Mouse (Mus musculus) liver, embryonic 15.5 days (tissue): ENCODE data around the gene Paqr9. TPM values are rescaled to one million over a fixed set of nuclear protein-coding genes. Genes with fewer than 3 reads are reported as not detected.

Source experiments
- ATAC-seq: fragments of 200-750 bp; cut with Nextera tagmentation; 2 replicates; pipeline ENCODE4 v1.8.0; 2017; ENCODE audit warnings: moderate number of reproducible peaks, mild to moderate bottlenecking, moderate library complexity; ENCODE audit not compliant: insufficient read depth
- H3K27ac ChIP-seq: fragments of 300-500 bp; sonication (generic); replicated peaks from 2 replicates; pipeline ENCODE4 v1.5.1; 2015; ENCODE audit warnings: mild to moderate bottlenecking, inconsistent platforms
- H3K27me3 ChIP-seq: fragments of 300-500 bp; sonication (generic); 2 replicates; pipeline ENCODE4 v1.6.1; 2015; ENCODE audit warnings: mild to moderate bottlenecking, inconsistent platforms
- H3K36me3 ChIP-seq: fragments of 300-500 bp; sonication (generic); replicated peaks from 2 replicates; pipeline ENCODE4 v1.6.1; 2015; ENCODE audit warnings: moderate library complexity, mild to moderate bottlenecking, inconsistent platforms
- H3K4me1 ChIP-seq: fragments of 300-500 bp; sonication (generic); replicated peaks from 2 replicates; pipeline ENCODE4 v1.6.1; 2015; ENCODE audit warnings: inconsistent platforms
- H3K4me2 ChIP-seq: fragments of 300-500 bp; sonication (generic); 2 replicates; pipeline ENCODE4 v1.6.1; 2015; ENCODE audit warnings: moderate library complexity, mild to moderate bottlenecking, inconsistent platforms
- H3K4me3 ChIP-seq: fragments of 300-500 bp; sonication (generic); replicated peaks from 2 replicates; pipeline ENCODE4 v1.5.1; 2015; ENCODE audit warnings: mild to moderate bottlenecking, inconsistent platforms
- H3K9ac ChIP-seq: fragments of 300-500 bp; sonication (generic); 2 replicates; pipeline ENCODE4 v1.6.1; 2015; ENCODE audit warnings: moderate library complexity, mild to moderate bottlenecking, inconsistent platforms
- H3K9me3 ChIP-seq: fragments of 300-500 bp; sonication (generic); replicated peaks from 2 replicates; pipeline ENCODE4 v1.6.1; 2016; ENCODE audit warnings: inconsistent platforms
- WGBS: fragments of 180-500 bp; shearing (Covaris S2); methylation state at CpG from one replicate; pipeline ENCODE4 v1.1.7; 2015; ENCODE audit warnings: mixed read lengths; ENCODE audit not compliant: insufficient replicate concordance; 5-methylcytosine and 5-hydroxymethylcytosine counted together
- polyA plus RNA-seq: library from polyadenylated mRNA; unstranded; fragments of >200 nt; fragmentation: Nextera tagmentation; extraction: Ambion mirVana; gene quantifications from 2 replicates; pipeline ENCODE4 v1.2.1, GENCODE M21; 2015

Gene Paqr9
- polyA plus RNA-seq, 1 experiment from 2014 or later, result 13.3 TPM

- H3K9me3 ChIP-seq, result no peaks in the 10 kb centered on the region
- H3K4me1 ChIP-seq, result no peaks in the 10 kb centered on the region
- ATAC-seq, result no peak
- peaks cover 9% of the 10 kb centered on the region; the same call in 1 of the 2 replicates for H3K27me3 ChIP-seq
- H3K36me3 ChIP-seq, result no peaks in the 10 kb centered on the region
- no peak overlapping the region for H3K27ac ChIP-seq
- no peak overlapping the region for H3K9ac ChIP-seq
- no peak overlapping the region for H3K4me2 ChIP-seq
- WGBS, result 54% methylated on average over 3 of the region's 3 CpGs
- no peak overlapping the region for H3K4me3 ChIP-seq
Observed at GRCm38 (mm10) chr9:95602849-95603248, 43.4 kb downstream of the Paqr9 start.

- Histone ChIP-seq H3K4me1 (no peaks in the 10 kb centered on the region), H3K4me2 (no peak overlapping the region), H3K9ac (no peak overlapping the region), H3K27me3 (peaks cover 7% of the 10 kb centered on the region; the same call in 1 of the 2 replicates), H3K4me3 (no peak overlapping the region), H3K36me3 (no peaks in the 10 kb centered on the region), H3K27ac (no peak overlapping the region), H3K9me3 (no peaks in the 10 kb centered on the region)
- WGBS, result 70% methylated on average over 9 of the region's 9 CpGs
- no peak for ATAC-seq
Observed at GRCm38 (mm10) chr9:95603316-95603715, 43.9 kb downstream of the Paqr9 start.

- Histone ChIP-seq H3K27ac (no peak overlapping the region), H3K4me1 (no peaks in the 10 kb centered on the region), H3K9ac (no peak overlapping the region), H3K9me3 (no peaks in the 10 kb centered on the region), H3K4me2 (no peak overlapping the region), H3K4me3 (no peak overlapping the region), H3K36me3 (no peaks in the 10 kb centered on the region), H3K27me3 (no peaks in the 10 kb centered on the region)
- 45% methylated on average over 5 of the region's 5 CpGs for WGBS
- no peak for ATAC-seq
Observed at GRCm38 (mm10) chr9:95607196-95607595, 47.7 kb downstream of the Paqr9 start.

GRCm38 (mm10) chr9:95612246-95612768 is 52.9 kb downstream of the Paqr9 start:
- no peaks in the 10 kb centered on the region for H3K9me3 ChIP-seq
- no peak overlapping the region for H3K4me2 ChIP-seq
- no peak overlapping the region for H3K4me3 ChIP-seq
- H3K27ac ChIP-seq, result no peak overlapping the region
- WGBS, result 56% methylated on average over 8 of the region's 8 CpGs
- H3K36me3 ChIP-seq, result no peaks in the 10 kb centered on the region
- no peaks in the 10 kb centered on the region for H3K4me1 ChIP-seq
- no peaks in the 10 kb centered on the region for H3K27me3 ChIP-seq
- ATAC-seq, result no peak
- H3K9ac ChIP-seq, result no peak overlapping the region

GRCm38 (mm10) chr9:95613426-95614127 is 54.1 kb downstream of the Paqr9 start:
- ATAC-seq, result no peak
- Histone ChIP-seq H3K4me3 (no peak overlapping the region), H3K27ac (no peak overlapping the region), H3K4me2 (no peak overlapping the region), H3K9ac (no peak overlapping the region), H3K4me1 (no peaks in the 10 kb centered on the region), H3K27me3 (no peaks in the 10 kb centered on the region), H3K36me3 (no peaks in the 10 kb centered on the region), H3K9me3 (no peaks in the 10 kb centered on the region)
- WGBS, result 26% methylated on average over 9 of the region's 9 CpGs

- H3K36me3 ChIP-seq, result no peaks in the 10 kb centered on the region
- H3K27me3 ChIP-seq, result no peaks in the 10 kb centered on the region
- no peaks in the 10 kb centered on the region for H3K9me3 ChIP-seq
- H3K4me1 ChIP-seq, result no peaks in the 10 kb centered on the region
- H3K27ac ChIP-seq, result no peak overlapping the region
- H3K9ac ChIP-seq, result no peak overlapping the region
- 63% methylated on average over 14 of the region's 14 CpGs for WGBS
- ATAC-seq, result no peak
- H3K4me2 ChIP-seq, result no peak overlapping the region
- H3K4me3 ChIP-seq, result no peak overlapping the region
Observed at GRCm38 (mm10) chr9:95614861-95615615, 55.6 kb downstream of the Paqr9 start.

- ATAC-seq, result no peak
- Histone ChIP-seq H3K4me3 (no peak overlapping the region), H3K9ac (no peak overlapping the region), H3K27ac (no peak overlapping the region), H3K27me3 (no peaks in the 10 kb centered on the region), H3K36me3 (no peaks in the 10 kb centered on the region), H3K4me2 (no peak overlapping the region), H3K4me1 (no peaks in the 10 kb centered on the region), H3K9me3 (no peaks in the 10 kb centered on the region)
- 69% methylated on average over 3 of the region's 3 CpGs for WGBS
Observed at GRCm38 (mm10) chr9:95615961-95616360, 56.5 kb downstream of the Paqr9 start.

Other genes starting within 250 kb of the Paqr9 start
- gene Chst2, start 152.9 kb upstream of the Paqr9 start, polyA plus RNA-seq, result 0.25 and 0.31 TPM in 2 replicates
- 43.5 and 52.1 TPM in 2 replicates for gene U2surp, start 47.7 kb upstream of the Paqr9 start, polyA plus RNA-seq
- 5.9 and 6.2 TPM in 2 replicates for gene Pcolce2, start 77.9 kb downstream of the Paqr9 start, polyA plus RNA-seq
- 0.46 and 0.55 TPM in 2 replicates for gene Trpc1, start 190.7 kb downstream of the Paqr9 start, polyA plus RNA-seq